Mouse (Mus musculus) embryonic fibroblast, embryonic 13.5 days (primary cell): ENCODE data around the gene Kitl.

Experiments
- CTCF ChIP-seq: IDR thresholded peaks from 2 replicates; pipeline ENCODE4 v1.5.1; 2011; ENCODE audit warnings: mild to moderate bottlenecking, control low read depth, low read length, moderate library complexity, borderline replicate concordance; ENCODE audit not compliant: insufficient read depth
- POLR2A ChIP-seq: IDR thresholded peaks from 2 replicates; pipeline ENCODE4 v1.6.1; 2011; ENCODE audit warnings: low read depth, mild to moderate bottlenecking, control low read depth, low read length, moderate library complexity

- TF ChIP-seq CTCF: no peak
- no peak for TF ChIP-seq POLR2A
Measured at GRCm38 (mm10) chr10:100057106-100057623, 41.7 kb downstream of the Kitl start.
